Mouse (Mus musculus): ENCODE data around the gene Capn3. TPM values are rescaled to one million over a fixed set of nuclear protein-coding genes. Genes with fewer than 3 reads are reported as not detected.

Gene Capn3
- total RNA-seq, 2 experiments from 2014 or later, result 1.6 to 2.7 TPM

Other genes with a start within 250 kb of the Capn3 start
- gene Pla2g4e, start 210.7 kb upstream of the Capn3 start, total RNA-seq (2021), result 10 to 100 TPM; 42.0 to 42.3 TPM
- gene Pla2g4d, start 166.8 kb upstream of the Capn3 start, total RNA-seq (2021), result under 1 TPM; 0.40 to 0.62 TPM
- not detected for gene Pla2g4f, start 141.9 kb upstream of the Capn3 start, total RNA-seq (2021)
- 10 to 100 TPM; 48.4 to 53.7 TPM for gene Vps39, start 102.9 kb upstream of the Capn3 start, total RNA-seq (2021)
- gene Ganc, start 52.1 kb upstream of the Capn3 start, total RNA-seq (2021), result 1 to 10 TPM; 8.3 to 8.9 TPM
- gene Tmem87a, start 51.9 kb upstream of the Capn3 start, total RNA-seq (2021), result 10 to 100 TPM; 29.8 to 33.1 TPM
- 10 to 100 TPM; 81.7 to 84.5 TPM for gene Zfp106, start 107.8 kb downstream of the Capn3 start, total RNA-seq (2021)
- 10 to 100 TPM; 19.8 to 20.0 TPM for gene Snap23, start 111.7 kb downstream of the Capn3 start, total RNA-seq (2021)
- 10 to 100 TPM; 14.3 to 15.6 TPM for gene Haus2, start 153.4 kb downstream of the Capn3 start, total RNA-seq (2021)
- gene Lrrc57, start 153.5 kb downstream of the Capn3 start, total RNA-seq (2021), result 10 to 100 TPM; 16.5 to 17.9 TPM
- 10 to 100 TPM; 13.7 to 15.6 TPM for gene Stard9, start 173.1 kb downstream of the Capn3 start, total RNA-seq (2021)

All from left cerebral cortex, postnatal 4 days (tissue).